8 mouse cellular contexts compared by ENCODE assay signal in the genomic region with DNA sequence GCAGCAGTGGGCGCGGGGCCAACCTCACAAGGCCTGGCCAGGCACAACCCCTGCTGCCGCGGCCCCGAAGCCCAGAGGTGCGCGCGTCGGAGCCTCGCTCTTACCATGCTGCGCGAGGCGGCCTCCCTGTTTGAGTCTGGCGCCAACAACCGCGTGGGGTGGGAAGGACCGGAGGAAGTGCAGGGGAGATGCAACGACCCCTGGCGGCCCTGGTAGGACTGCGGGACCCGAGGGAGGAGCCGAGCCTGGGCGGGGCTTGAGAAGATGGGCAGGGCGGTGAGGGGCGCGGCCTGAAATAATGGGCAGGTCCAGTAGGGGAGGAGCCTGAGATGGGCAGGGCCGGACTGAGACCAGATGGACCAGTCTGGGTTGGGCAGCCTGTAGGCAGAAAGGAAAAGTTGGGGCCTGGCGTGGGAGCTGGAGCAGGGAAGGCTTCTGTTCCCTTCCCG. TPM values are rescaled to one million over a fixed set of nuclear protein-coding genes. Genes with fewer than 3 reads are reported as not detected.
A peak's percentile ranks its signal among the peaks of the same experiment; 100 is the strongest.
DNase-seq lines count a peak whose midpoint lies in the region; ATAC-seq and TF ChIP-seq lines count a peak whose summit lies in the region.

Gene Mnd1, minus strand, starts transcription at position 229 of the 449 bp plus-strand sequence.

- no peaks in the 10 kb centered on the region for H3K79me3 ChIP-seq in C2C12 (ENCODE audit: low read depth)

- no peak within 1 kb of the TSS for H3K27ac ChIP-seq in heart, embryonic 11.5 days (ENCODE audit: low read depth, low read length)
- peak within 1 kb of the TSS; percentile 57; the same call in 1 of the 2 replicates for H3K27ac ChIP-seq in kidney, embryonic 16.5 days (ENCODE audit: low read length)
- H3K27ac ChIP-seq in liver, adult 2 months (replicated peaks; ENCODE audit: insufficient read depth, low read depth, low read length): peak within 1 kb of the TSS; percentile 70

- WGBS in heart, embryonic 11.5 days (ENCODE audit: insufficient replicate concordance): under 1% methylated on average over 29 of the region's 29 CpGs
- 0% methylated on average over 29 of the region's 29 CpGs for WGBS in kidney, embryonic 16.5 days
- under 1% methylated on average over 29 of the region's 29 CpGs for WGBS in liver, adult 2 months

- H3K27me3 ChIP-seq in C2C12 (ENCODE audit: control insufficient read depth, insufficient read depth, insufficient read length): no peaks in the 10 kb centered on the region
- H3K27me3 ChIP-seq in erythroblast, embryonic 14.5 days (ENCODE audit: control insufficient read depth): no peaks in the 10 kb centered on the region
- no peaks in the 10 kb centered on the region for H3K27me3 ChIP-seq in heart, embryonic 11.5 days (ENCODE audit: control insufficient read depth, insufficient read depth, low read length)
- no peaks in the 10 kb centered on the region for H3K27me3 ChIP-seq in kidney, embryonic 16.5 days (ENCODE audit: insufficient read depth, low read length)
- no peaks in the 10 kb centered on the region for H3K27me3 ChIP-seq in liver, adult 2 months (ENCODE audit: control insufficient read depth, insufficient read depth, low read length)
- no peaks in the 10 kb centered on the region for H3K27me3 ChIP-seq in myocyte (ENCODE audit: control insufficient read depth, insufficient read depth, insufficient read length)
- H3K27me3 ChIP-seq in splenic B cell, adult 2 months (ENCODE audit: control insufficient read depth, insufficient read depth, low read length, poor library complexity, severe bottlenecking): no peaks in the 10 kb centered on the region

- peaks cover 24% of the 10 kb centered on the region for H3K4me1 ChIP-seq in erythroblast, embryonic 14.5 days (ENCODE audit: control insufficient read depth)
- H3K4me1 ChIP-seq in heart, embryonic 11.5 days (ENCODE audit: control insufficient read depth, insufficient read depth, low read length): no peaks in the 10 kb centered on the region
- peaks cover 10% of the 10 kb centered on the region for H3K4me1 ChIP-seq in kidney, embryonic 16.5 days (ENCODE audit: insufficient read depth, low read length)
- H3K4me1 ChIP-seq in liver, adult 2 months (ENCODE audit: control insufficient read depth, insufficient read depth, low read length): no peaks in the 10 kb centered on the region

- peak within 1 kb of the TSS; percentile 81 for H3ac ChIP-seq in C2C12 (ENCODE audit: control insufficient read depth, insufficient read length, low read depth)
- no peak within 1 kb of the TSS for H3ac ChIP-seq in myocyte (ENCODE audit: control insufficient read depth, insufficient read length)

- H3K36me3 ChIP-seq in C2C12 (ENCODE audit: control insufficient read depth, insufficient read depth) (no peaks in the 10 kb centered on the region), myocyte (ENCODE audit: control insufficient read depth, insufficient read depth) (no peaks in the 10 kb centered on the region)
- H3K36me3 ChIP-seq in erythroblast, embryonic 14.5 days (ENCODE audit: control insufficient read depth): peaks cover 5% of the 10 kb centered on the region
- no peaks in the 10 kb centered on the region for H3K36me3 ChIP-seq in heart, embryonic 11.5 days (ENCODE audit: control insufficient read depth, insufficient read depth, low read length)
- H3K36me3 ChIP-seq in kidney, embryonic 16.5 days (ENCODE audit: insufficient read depth, low read length): no peaks in the 10 kb centered on the region; the same call in 1 of the 2 replicates
- H3K36me3 ChIP-seq in liver, adult 2 months (ENCODE audit: control insufficient read depth, insufficient read depth, low read length): peaks cover 4% of the 10 kb centered on the region
- no peaks in the 10 kb centered on the region for H3K36me3 ChIP-seq in splenic B cell, adult 2 months (ENCODE audit: control insufficient read depth, insufficient read depth, low read length, poor library complexity, severe bottlenecking)

- peak; percentile 59 for TF ChIP-seq CTCF in C2C12 (IDR thresholded peaks at IDR 0.05; ENCODE audit: control insufficient read depth, insufficient read depth, insufficient read length)
- TF ChIP-seq CTCF in brain, embryonic 14.5 days (IDR thresholded peaks at IDR 0.05; ENCODE audit: borderline replicate concordance, extremely low read depth, insufficient read depth, insufficient read length): peak; percentile 78
- TF ChIP-seq CTCF in liver, adult 2 months (IDR thresholded peaks at IDR 0.05; ENCODE audit: low read depth, low read length): peak; percentile 87

- TF ChIP-seq POLR2A in brain, embryonic 14.5 days (IDR thresholded peaks at IDR 0.05; ENCODE audit: borderline replicate concordance, extremely low read depth, insufficient read depth, insufficient read length, poor library complexity, severe bottlenecking): no peak
- TF ChIP-seq POLR2A in liver, adult 2 months (IDR thresholded peaks at IDR 0.05; ENCODE audit: extremely low read depth, insufficient read depth, low read length): 0 out of 2 replicates have a peak, but pooled peaks have one; percentile 31
- TF ChIP-seq POLR2A in myocyte (IDR thresholded peaks at IDR 0.05; ENCODE audit: insufficient read length, low read depth): peak; percentile 52

- H3K4me3 ChIP-seq in C2C12 (ENCODE audit: insufficient read depth, poor library complexity, severe bottlenecking): peak within 1 kb of the TSS; percentile 37
- peak within 1 kb of the TSS; percentile 80 for H3K4me3 ChIP-seq in erythroblast, embryonic 14.5 days (replicated peaks)
- H3K4me3 ChIP-seq in heart, embryonic 11.5 days (ENCODE audit: low read depth, low read length): peak within 1 kb of the TSS; percentile 47
- peak within 1 kb of the TSS; percentile 64 for H3K4me3 ChIP-seq in kidney, embryonic 16.5 days (ENCODE audit: low read length)
- peak within 1 kb of the TSS; percentile 56 for H3K4me3 ChIP-seq in liver, adult 2 months (ENCODE audit: insufficient read depth, low read depth, low read length)
- H3K4me3 ChIP-seq in myocyte: peak within 1 kb of the TSS; percentile 12

- H3K79me2 ChIP-seq in C2C12 (ENCODE audit: control insufficient read depth, insufficient read depth) (no peaks in the 10 kb centered on the region), myocyte (ENCODE audit: control insufficient read depth, insufficient read depth) (no peaks in the 10 kb centered on the region)
- H3K79me2 ChIP-seq in liver, adult 2 months (ENCODE audit: control insufficient read depth, insufficient read depth, low read length): no peaks in the 10 kb centered on the region

- DNase-seq in brain, embryonic 14.5 days (ENCODE audit: low read depth): peak; percentile 98
- peak; percentile 89 for DNase-seq in liver, adult 2 months (ENCODE audit: extremely low read depth, low read depth, low spot score)
- peak; percentile 97 for DNase-seq in splenic B cell, adult 2 months (ENCODE audit: low read depth, low spot score)

- ATAC-seq in heart, embryonic 11.5 days (replicated peaks; ENCODE audit: insufficient number of reproducible peaks, low FRiP score, low TSS enrichment): peak; percentile 100
- ATAC-seq in kidney, embryonic 16.5 days (ENCODE audit: low FRiP score, low TSS enrichment): peak; percentile 100

- no peaks in the 10 kb centered on the region for H3K9me3 ChIP-seq in erythroblast, embryonic 14.5 days (ENCODE audit: control insufficient read depth, low read length)
- no peaks in the 10 kb centered on the region for H3K9me3 ChIP-seq in heart, embryonic 11.5 days (replicated peaks; ENCODE audit: control insufficient read depth, low read length)
- H3K9me3 ChIP-seq in kidney, embryonic 16.5 days (ENCODE audit: low read length): no peaks in the 10 kb centered on the region

- H3K4me2 ChIP-seq in heart, embryonic 11.5 days: peak within 1 kb of the TSS; percentile 99
- H3K4me2 ChIP-seq in kidney, embryonic 16.5 days (replicated peaks; ENCODE audit: low read depth, low read length): peak within 1 kb of the TSS; percentile 97
- peak within 1 kb of the TSS; percentile 80 for H3K4me2 ChIP-seq in myocyte (ENCODE audit: low read depth)

- peak within 1 kb of the TSS; percentile 81 for H3K9ac ChIP-seq in heart, embryonic 11.5 days (ENCODE audit: low read depth, low read length)
- H3K9ac ChIP-seq in kidney, embryonic 16.5 days (replicated peaks; ENCODE audit: low read length): peak within 1 kb of the TSS; percentile 79
- peak within 1 kb of the TSS; percentile 69 for H3K9ac ChIP-seq in liver, adult 2 months (ENCODE audit: low read depth, low read length)

TF ChIP-seq in C2C12, 6 proteins besides CTCF, POLR2A, EP300 and RAD21:
- TF ChIP-seq MAX (IDR thresholded peaks at IDR 0.05) (peak; percentile 94), MYOG (IDR thresholded peaks at IDR 0.05; ENCODE audit: control insufficient read depth, extremely low read depth, insufficient read length) (no peak), USF1 (IDR thresholded peaks at IDR 0.05; ENCODE audit: low read depth) (no peak)

TF ChIP-seq in myocyte, 11 proteins besides CTCF, POLR2A, EP300 and RAD21:
- TF ChIP-seq REST (IDR thresholded peaks at IDR 0.05; ENCODE audit: insufficient read depth, insufficient read length) (no peak), MAX (IDR thresholded peaks at IDR 0.05; ENCODE audit: low read depth) (peak; percentile 60), MYOG (IDR thresholded peaks at IDR 0.05; ENCODE audit: control insufficient read depth in 1 of 3, insufficient read depth in 1 of 3, insufficient read length in 2 of 3, low read depth in 2 of 3) (peak in 1 of 3 experiments; percentile 4), E2F4 (IDR thresholded peaks at IDR 0.05; ENCODE audit: insufficient read depth) (peak; percentile 94), POLR2AphosphoS2 (IDR thresholded peaks at IDR 0.05; ENCODE audit: insufficient read length, low read depth) (peak; percentile 51)

RNA-seq across cellular contexts. Expression of gene Mnd1, which starts in this region (rescaled TPM):
- 11.1 TPM for polyA plus RNA-seq in C2C12 (2012; fragmentation: generic; extraction: Trizol)
- 1.7 and 2.5 TPM in 2 replicates for polyA plus RNA-seq in brain, embryonic 14.5 days (2012; rRNA removed)
- 0.12 and 0.16 TPM in 2 replicates for polyA plus RNA-seq in erythroblast, embryonic 14.5 days (2012)
- 9.4 and 12.0 TPM in 2 replicates for polyA plus RNA-seq in heart, embryonic 11.5 days (2014; fragmentation: Nextera tagmentation; extraction: Ambion mirVana)
- 13.3 and 14.3 TPM in 2 replicates for polyA plus RNA-seq in kidney, embryonic 16.5 days (2015; fragmentation: Nextera tagmentation; extraction: Ambion mirVana)
- total RNA-seq in liver, adult 2 months (2014; rRNA removed): 7.4 and 7.5 TPM in 2 replicates
- polyA plus RNA-seq in liver, adult 2 months (2012; rRNA removed): 0.84 and 1.2 TPM in 2 replicates
- polyA plus RNA-seq in myocyte (2012; fragmentation: generic; extraction: Trizol): 7.7 TPM

Comparison
In these comparisons a context has a peak if more than half of its experiments do, and no peak if none do; other contexts are left out.
1. H3K4me3 ChIP-seq: peak in every context shown above with its lines; median percentile 80 in erythroblast, embryonic 14.5 days; 64 in kidney, embryonic 16.5 days; 56 in liver, adult 2 months; 47 in heart, embryonic 11.5 days; 37 in C2C12; 12 in myocyte.